In the genomic region with DNA sequence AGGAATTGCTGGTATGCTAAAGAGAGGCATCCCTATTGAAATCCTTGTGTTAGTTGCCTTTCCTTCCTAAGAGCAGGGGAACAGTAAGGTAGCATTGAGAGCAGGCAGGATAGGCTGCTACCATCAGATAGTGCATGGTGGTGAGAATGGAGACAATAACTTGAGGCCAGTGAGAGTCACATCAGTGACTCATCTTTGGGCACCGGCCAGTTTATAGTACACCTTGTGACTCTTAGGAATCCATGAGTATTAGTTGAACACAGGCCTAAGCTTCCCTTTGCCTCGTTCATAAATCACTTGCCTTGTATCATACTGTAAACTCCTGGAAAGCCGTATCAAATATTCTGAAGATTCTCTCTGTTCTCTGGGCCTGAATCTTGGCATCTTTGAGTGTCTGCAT, we compare ENCODE assay signal across 17 mouse cellular contexts.
DNase-seq lines count a peak whose midpoint lies in the region; ATAC-seq and TF ChIP-seq lines count a peak whose summit lies in the region.
"Had no signal": no experiment of that assay in that cellular context is flagged by ENCODE, and none has a peak within 500 bp of the region (broad histone marks: within the 10 kb centered on the region; RNA-seq: fewer than 3 reads in every experiment).

No protein-coding gene starts in this region.

- TF ChIP-seq CTCF in gastrocnemius, adult 2 months (IDR thresholded peaks at IDR 0.05), result no peak
- no peak for TF ChIP-seq CTCF in C2C12 (IDR thresholded peaks at IDR 0.05; ENCODE audit: control insufficient read depth, insufficient read depth, insufficient read length)

- no peak overlapping the region for H3ac ChIP-seq in C2C12 (ENCODE audit: control insufficient read depth, insufficient read length, low read depth)

- H3K79me3 ChIP-seq in C2C12 (ENCODE audit: low read depth), result peaks cover 15% of the 10 kb centered on the region

- intact Hi-C loops in gastrocnemius, adult 2 months (cut with DNase I), result no loop called here

- H3K27me3 ChIP-seq in C2C12 (ENCODE audit: control insufficient read depth, insufficient read depth, insufficient read length), result no peaks in the 10 kb centered on the region
- H3K27me3 ChIP-seq: embryonic facial prominence, embryonic 15.5 days; forebrain, embryonic 13.5 days; limb, embryonic 13.5 days had no signal

- H3K27ac ChIP-seq in gastrocnemius, adult 2 months, result no peak overlapping the region
- H3K27ac ChIP-seq: embryonic facial prominence, embryonic 15.5 days; forebrain, embryonic 13.5 days; limb, embryonic 13.5 days; liver, embryonic 14.5 days had no signal

- no peak for ATAC-seq in granulocyte monocyte progenitor cell, adult 5-6 weeks (replicated peaks; ENCODE audit: poor library complexity, severe bottlenecking)
- ATAC-seq: forebrain, embryonic 13.5 days; midbrain, embryonic 16.5 days had no signal

- no peak overlapping the region for H3K4me3 ChIP-seq in gastrocnemius, adult 2 months
- no peak overlapping the region for H3K4me3 ChIP-seq in C2C12 (ENCODE audit: insufficient read depth, poor library complexity, severe bottlenecking)
- H3K4me3 ChIP-seq: embryonic facial prominence, embryonic 15.5 days; forebrain, embryonic 13.5 days; limb, embryonic 13.5 days had no signal

- DNase-seq in gastrocnemius, adult 2 months, result peak; percentile 31
- no peak for DNase-seq in gastrocnemius, postnatal 10 days
- DNase-seq in 3134 (ENCODE audit: extremely low read depth, insufficient read length, low spot score), result peak; percentile 38
- peak; percentile 56 for DNase-seq in adrenal gland, postnatal 14 days
- DNase-seq in c-Kit-positive CD71-positive TER-119-positive erythroid progenitor cells, embryonic 14.5 days (ENCODE audit: low spot score), result no peak
- DNase-seq in right cerebral cortex, postnatal 36 days (ENCODE audit: low spot score in 2 of 2), result no peak
- DNase-seq: cerebellum, postnatal 14 days; embryo, embryonic 11 days; lung, postnatal 10 days; retina, postnatal 1 day had no signal

- peaks cover 34% of the 10 kb centered on the region for H3K36me3 ChIP-seq in C2C12 (ENCODE audit: control insufficient read depth, insufficient read depth)

- H3K79me2 ChIP-seq in C2C12 (ENCODE audit: control insufficient read depth, insufficient read depth), result peaks cover 32% of the 10 kb centered on the region

TF ChIP-seq in C2C12, 6 proteins besides CTCF, POLR2A, EP300 and RAD21:
- TF ChIP-seq MYOD1 (IDR thresholded peaks at IDR 0.05; ENCODE audit: control insufficient read depth, insufficient read length, low read depth) (no peak), USF1 (IDR thresholded peaks at IDR 0.05; ENCODE audit: low read depth) (peak; percentile 17)

Comparison
In these comparisons a context has a peak if more than half of its experiments do, and no peak if none do; other contexts are left out.
1. DNase-seq: peak in gastrocnemius, adult 2 months (single experiment), 3134 (single experiment) and adrenal gland, postnatal 14 days (single experiment); none in gastrocnemius, postnatal 10 days (single experiment), c-Kit-positive CD71-positive TER-119-positive erythroid progenitor cells, embryonic 14.5 days (single experiment) and right cerebral cortex, postnatal 36 days (0 of 2).